Mouse (Mus musculus) stomach, postnatal 0 days (tissue): ENCODE measurements around the gene Rpl14. TPM values are rescaled to one million over a fixed set of nuclear protein-coding genes. Genes with fewer than 3 reads are reported as not detected.

Source experiments
- ATAC-seq: fragments of 200-750 bp; cut with Nextera tagmentation; 2 replicates; pipeline ENCODE4 v1.8.0; 2017; ENCODE audit not compliant: low FRiP score, low TSS enrichment
- DNase-seq: peaks from one replicate; pipeline ENCODE4 v3.0.0-alpha.2; 2016; ENCODE audit warnings: low spot score
- H3K27ac ChIP-seq: fragments of 300-500 bp; sonication (generic); replicated peaks from 2 replicates; pipeline ENCODE4 v1.5.1; 2014; ENCODE audit warnings: mild to moderate bottlenecking, control low read depth
- H3K27me3 ChIP-seq: fragments of 300-500 bp; sonication (generic); 2 replicates; pipeline ENCODE4 v1.6.1; 2014; ENCODE audit warnings: low read length; ENCODE audit not compliant: control insufficient read depth, insufficient read depth
- H3K36me3 ChIP-seq: fragments of 300-500 bp; sonication (generic); 2 replicates; pipeline ENCODE4 v1.6.1; 2014; ENCODE audit warnings: low read length, mixed read lengths; ENCODE audit not compliant: control insufficient read depth, insufficient read depth
- H3K4me1 ChIP-seq: fragments of 300-500 bp; sonication (generic); replicated peaks from 2 replicates; pipeline ENCODE4 v1.6.1; 2014; ENCODE audit warnings: antibody characterized with exemption; ENCODE audit not compliant: control insufficient read depth, insufficient read depth
- H3K4me2 ChIP-seq: fragments of 300-500 bp; sonication (generic); replicated peaks from 2 replicates; pipeline ENCODE4 v1.6.1; 2014; ENCODE audit warnings: low read depth, mild to moderate bottlenecking, control low read depth, moderate library complexity
- H3K4me3 ChIP-seq: fragments of 300-500 bp; sonication (generic); 2 replicates; pipeline ENCODE4 v1.5.1; 2014; ENCODE audit warnings: low read depth, low read length, control low read depth
- H3K9ac ChIP-seq: fragments of 300-500 bp; sonication (generic); 2 replicates; pipeline ENCODE4 v1.6.1; 2014; ENCODE audit warnings: mild to moderate bottlenecking, low read length, control low read depth, mixed read lengths
- H3K9me3 ChIP-seq: fragments of 300-500 bp; sonication (generic); 2 replicates; pipeline ENCODE4 v1.6.1; 2016; ENCODE audit warnings: low read length; ENCODE audit not compliant: control insufficient read depth
- CTCF ChIP-seq: IDR thresholded peaks from 2 replicates; pipeline ENCODE4 v1.5.1; 2016; ENCODE audit warnings: antibody characterized with exemption, low read depth, mild to moderate bottlenecking, moderate library complexity
- EP300 ChIP-seq: optimal IDR thresholded peaks from 2 replicates; pipeline ENCODE3; 2016; ENCODE audit warnings: antibody characterized with exemption
- WGBS: fragments of 180-500 bp; shearing (Covaris S2); extraction: QIAGEN DNeasy Blood & Tissue Kit; methylation state at CpG from one replicate; pipeline ENCODE4 v1.1.7; 2014; 5-methylcytosine and 5-hydroxymethylcytosine counted together
- polyA plus RNA-seq: library from polyadenylated mRNA; unstranded; fragments of >200 nt; fragmentation: Nextera tagmentation; extraction: Ambion mirVana; gene quantifications from 2 replicates; pipeline ENCODE4 v1.2.1, GENCODE M21; 2015

Gene Rpl14
- polyA plus RNA-seq, result 742 and 777 TPM in 2 replicates

GRCm38 (mm10) chr9:120570741-120571592, at the start of gene Rpl14:
TSS of gene Rpl14 (plus strand) at chr9:120571444.
- peak; percentile 97 for ATAC-seq
- Histone ChIP-seq H3K4me1 (0 out of 2 replicates have a peak, but pooled peaks cover 4% of the 10 kb centered on the region), H3K36me3 (0 out of 2 replicates have a peak, but pooled peaks cover 8% of the 10 kb centered on the region), H3K4me3 (peak within 1 kb of the TSS; percentile 78), H3K27ac (peak within 1 kb of the TSS; percentile 87), H3K9me3 (no peaks in the 10 kb centered on the region), H3K9ac (peak within 1 kb of the TSS; percentile 82), H3K27me3 (no peaks in the 10 kb centered on the region), H3K4me2 (peak within 1 kb of the TSS; percentile 84)
- DNase-seq, result peak; percentile 99
- WGBS, result 6% methylated on average over 43 of the region's 43 CpGs
- no peak; the same call in 1 of the 2 replicates for TF ChIP-seq CTCF

GRCm38 (mm10) chr9:120527270-120527669, 44.0 kb upstream of the Rpl14 start:
- no peak overlapping the region for H3K4me2 ChIP-seq
- H3K27ac ChIP-seq, result peak overlapping the region; percentile 24

GRCm38 (mm10) chr9:120527919-120528318, 43.3 kb upstream of the Rpl14 start:
- Histone ChIP-seq H3K27me3 (no peaks in the 10 kb centered on the region), H3K9me3 (no peaks in the 10 kb centered on the region), H3K4me1 (no peaks in the 10 kb centered on the region), H3K9ac (no peak overlapping the region), H3K4me3 (no peak overlapping the region), H3K4me2 (no peak overlapping the region), H3K27ac (no peak overlapping the region), H3K36me3 (no peaks in the 10 kb centered on the region)
- WGBS, result 93% methylated on average over 8 of the region's 8 CpGs
- ATAC-seq, result no peak
- no peak for DNase-seq
- TF ChIP-seq CTCF (no peak), EP300 (no peak)

More at GRCm38 (mm10) chr9:120527270-120527669, 44.0 kb upstream of the Rpl14 start:
- no peaks in the 10 kb centered on the region for H3K27me3 ChIP-seq
- no peak overlapping the region for H3K4me3 ChIP-seq
- H3K9me3 ChIP-seq, result no peaks in the 10 kb centered on the region
- TF ChIP-seq CTCF (no peak), EP300 (no peak)
- WGBS, result 67% methylated on average over 4 of the region's 4 CpGs
- no peaks in the 10 kb centered on the region for H3K36me3 ChIP-seq
- H3K9ac ChIP-seq, result no peak overlapping the region
- no peaks in the 10 kb centered on the region for H3K4me1 ChIP-seq
- DNase-seq (no peak), ATAC-seq (no peak; the same call in 1 of the 2 replicates)

GRCm38 (mm10) chr9:120528815-120529510, 42.3 kb upstream of the Rpl14 start:
- no peak overlapping the region for H3K4me3 ChIP-seq
- H3K4me2 ChIP-seq, result no peak overlapping the region
- H3K36me3 ChIP-seq, result no peaks in the 10 kb centered on the region
- WGBS, result 76% methylated on average over 17 of the region's 17 CpGs
- H3K27me3 ChIP-seq, result no peaks in the 10 kb centered on the region
- DNase-seq (no peak), ATAC-seq (no peak)
- no peak overlapping the region for H3K27ac ChIP-seq
- H3K4me1 ChIP-seq, result no peaks in the 10 kb centered on the region
- H3K9ac ChIP-seq, result no peak overlapping the region
- no peaks in the 10 kb centered on the region for H3K9me3 ChIP-seq
- no peak for TF ChIP-seq EP300
- no peak for TF ChIP-seq CTCF

- Histone ChIP-seq H3K36me3 (no peaks in the 10 kb centered on the region), H3K9ac (no peak overlapping the region), H3K27me3 (no peaks in the 10 kb centered on the region), H3K4me3 (no peak overlapping the region), H3K27ac (no peak overlapping the region), H3K4me1 (no peaks in the 10 kb centered on the region), H3K9me3 (no peaks in the 10 kb centered on the region), H3K4me2 (no peak overlapping the region)
- 66% methylated on average over 5 of the region's 5 CpGs for WGBS
- peak; percentile 78; the same call in 1 of the 2 replicates for ATAC-seq
- DNase-seq, result no peak
- no peak for TF ChIP-seq CTCF
- no peak for TF ChIP-seq EP300
Measured at GRCm38 (mm10) chr9:120530471-120530870, 40.8 kb upstream of the Rpl14 start.

GRCm38 (mm10) chr9:120532062-120532461, 39.2 kb upstream of the Rpl14 start:
- no peak for TF ChIP-seq CTCF
- Histone ChIP-seq H3K36me3 (no peaks in the 10 kb centered on the region), H3K27ac (no peak overlapping the region), H3K4me3 (no peak overlapping the region), H3K9ac (no peak overlapping the region), H3K4me2 (no peak overlapping the region), H3K4me1 (no peaks in the 10 kb centered on the region), H3K9me3 (no peaks in the 10 kb centered on the region), H3K27me3 (no peaks in the 10 kb centered on the region)
- ATAC-seq (no peak), DNase-seq (no peak)
- WGBS, result 83% methylated on average over 6 of the region's 6 CpGs
